16 mouse cellular contexts compared by ENCODE assay signal in the genomic region with DNA sequence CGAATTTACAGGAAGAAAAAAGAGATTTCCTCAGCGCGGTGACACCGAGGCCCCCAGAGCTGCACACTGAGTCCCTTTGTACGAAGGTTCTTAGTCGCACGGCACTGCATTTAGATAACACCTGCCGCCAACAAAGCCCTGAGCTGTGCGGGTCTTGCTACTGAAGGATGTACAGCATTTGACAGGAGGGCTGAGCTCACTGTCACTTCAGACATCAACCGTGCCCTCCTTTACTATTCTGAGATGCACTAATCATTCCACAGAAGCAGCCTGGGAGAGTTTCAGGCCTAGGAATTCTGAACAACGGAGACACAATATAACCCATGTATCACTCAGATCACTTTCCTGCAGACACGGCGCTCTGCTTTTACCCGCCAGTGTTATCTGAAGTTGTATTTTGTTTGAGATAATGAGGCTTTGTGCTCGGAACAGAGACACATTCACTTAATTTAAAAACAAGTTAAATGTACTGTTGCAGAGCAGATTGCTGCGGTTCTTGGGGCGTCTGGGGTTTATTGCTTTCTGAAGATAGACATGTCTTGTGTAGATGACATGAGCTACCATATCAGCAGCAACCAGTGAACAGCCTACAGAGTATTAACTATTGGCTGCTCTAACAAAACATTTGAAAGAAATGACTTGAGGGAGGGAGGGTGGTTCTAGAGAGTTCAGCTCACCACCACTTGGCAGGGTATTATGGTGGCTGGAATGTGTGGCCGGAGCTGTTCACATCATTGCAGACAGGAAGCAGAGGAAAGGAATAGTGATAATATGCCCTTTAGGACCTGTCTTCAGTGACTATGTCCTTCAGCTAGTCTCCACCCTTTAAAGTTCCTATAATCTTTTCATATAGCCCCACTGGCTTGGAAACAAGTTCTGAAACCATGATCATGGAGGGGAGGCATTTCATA. TPM values are rescaled to one million over a fixed set of nuclear protein-coding genes. Genes with fewer than 3 reads are reported as not detected.
DNase-seq lines count a peak whose midpoint lies in the region; ATAC-seq lines count a peak whose summit lies in the region.
"Had no signal": no experiment of that assay in that cellular context is flagged by ENCODE, and none has a peak within 500 bp of the region (broad histone marks: within the 10 kb centered on the region; RNA-seq: fewer than 3 reads in every experiment).

No protein-coding gene starts in this region.

- H3K4me3 ChIP-seq in heart, embryonic 15.5 days: no peak overlapping the region
- no peak overlapping the region for H3K4me3 ChIP-seq in forebrain, embryonic 15.5 days
- no peak overlapping the region for H3K4me3 ChIP-seq in midbrain, embryonic 15.5 days
- H3K4me3 ChIP-seq: liver, embryonic 13.5 days; myocyte had no signal

- ATAC-seq in heart, embryonic 15.5 days (replicated peaks; ENCODE audit: insufficient number of reproducible peaks, insufficient read depth, low FRiP score, low read depth): 0 out of 2 replicates have a peak, but pooled peaks have one; percentile 43
- peak; percentile 86 for ATAC-seq in forebrain, embryonic 15.5 days (replicated peaks)
- peak; percentile 89 for ATAC-seq in midbrain, embryonic 15.5 days (replicated peaks)
- ATAC-seq: CD4-positive, CD25-positive, alpha-beta regulatory T cell, adult 4 months; Patski had no signal

- no peak overlapping the region for H3K9ac ChIP-seq in heart, embryonic 15.5 days
- no peak overlapping the region; the same call in 1 of the 2 replicates for H3K9ac ChIP-seq in forebrain, embryonic 15.5 days (replicated peaks)
- no peak overlapping the region for H3K9ac ChIP-seq in midbrain, embryonic 15.5 days
- H3K9ac ChIP-seq: liver, embryonic 13.5 days had no signal

- intact Hi-C loops in left cerebral cortex, postnatal 25 days (cut with DNase I): no loop called here

- no peaks in the 10 kb centered on the region for H3K36me3 ChIP-seq in heart, embryonic 15.5 days
- H3K36me3 ChIP-seq in forebrain, embryonic 15.5 days: no peaks in the 10 kb centered on the region
- no peaks in the 10 kb centered on the region for H3K36me3 ChIP-seq in midbrain, embryonic 15.5 days (replicated peaks)
- H3K36me3 ChIP-seq: liver, embryonic 13.5 days had no signal

- H3K4me1 ChIP-seq in heart, embryonic 15.5 days (replicated peaks): peaks cover 9% of the 10 kb centered on the region
- peaks cover 11% of the 10 kb centered on the region for H3K4me1 ChIP-seq in forebrain, embryonic 15.5 days
- H3K4me1 ChIP-seq in midbrain, embryonic 15.5 days: peaks cover 11% of the 10 kb centered on the region
- H3K4me1 ChIP-seq: liver, embryonic 13.5 days had no signal

- H3K9me3 ChIP-seq in heart, embryonic 15.5 days (replicated peaks): no peaks in the 10 kb centered on the region
- H3K9me3 ChIP-seq in forebrain, embryonic 15.5 days: no peaks in the 10 kb centered on the region
- H3K9me3 ChIP-seq in midbrain, embryonic 15.5 days: no peaks in the 10 kb centered on the region
- H3K9me3 ChIP-seq: liver, embryonic 13.5 days had no signal

- H3K4me2 ChIP-seq in heart, embryonic 15.5 days: peak overlapping the region; percentile 27; the same call in 1 of the 2 replicates
- no peak overlapping the region for H3K4me2 ChIP-seq in forebrain, embryonic 15.5 days (replicated peaks)
- 0 out of 2 replicates have a peak overlapping the region, but pooled peaks have one; percentile 8 for H3K4me2 ChIP-seq in midbrain, embryonic 15.5 days
- H3K4me2 ChIP-seq: liver, embryonic 13.5 days had no signal

- no peak overlapping the region for H3K27ac ChIP-seq in heart, embryonic 15.5 days
- H3K27ac ChIP-seq in forebrain, embryonic 15.5 days (replicated peaks): peak overlapping the region; percentile 62
- H3K27ac ChIP-seq in midbrain, embryonic 15.5 days: peak overlapping the region; percentile 65
- H3K27ac ChIP-seq: liver, embryonic 13.5 days had no signal

- H3K27me3 ChIP-seq in heart, embryonic 15.5 days: no peaks in the 10 kb centered on the region
- no peaks in the 10 kb centered on the region for H3K27me3 ChIP-seq in forebrain, embryonic 15.5 days
- H3K27me3 ChIP-seq in midbrain, embryonic 15.5 days (replicated peaks): no peaks in the 10 kb centered on the region
- H3K27me3 ChIP-seq: liver, embryonic 13.5 days; Patski had no signal

- no peak for DNase-seq in heart, adult 8-10 months (ENCODE audit: low spot score)
- DNase-seq in ZHBTc4 (ENCODE audit: low read depth, low spot score): peak; percentile 6
- DNase-seq in left cerebral cortex, adult 9 months (ENCODE audit: low spot score in 2 of 2): no peak
- no peak for DNase-seq in left cerebral cortex, postnatal 25 days (ENCODE audit: low spot score in 2 of 2)
- DNase-seq: adrenal gland, postnatal 14 days; gastrocnemius, postnatal 10 days; kidney, postnatal 36 days; liver, embryonic 13.5 days; lung, postnatal 36 days; thymus, postnatal 14 days had no signal

- WGBS in heart, embryonic 15.5 days: 22% methylated on average over 18 of the region's 18 CpGs
- 40% methylated on average over 18 of the region's 18 CpGs for WGBS in forebrain, embryonic 15.5 days
- 35% methylated on average over 18 of the region's 18 CpGs for WGBS in midbrain, embryonic 15.5 days

RNA-seq across cellular contexts. Expression of a gene that starts 25.5 kb away (rescaled TPM):
- 14.6 and 15.8 TPM in 2 replicates for polyA plus RNA-seq in heart, embryonic 15.5 days (2015; fragmentation: Nextera tagmentation; extraction: Ambion mirVana)
- total RNA-seq in heart, adult 8-10 months (2022): 10 to 100 TPM in 2 of 4 experiments, 1 to 10 TPM in 2; 7.6 to 12.6 (median 9.5) TPM
- polyA plus RNA-seq in forebrain, embryonic 15.5 days (2015; fragmentation: Nextera tagmentation; extraction: Ambion mirVana): 36.6 and 39.1 TPM in 2 replicates
- polyA plus RNA-seq in midbrain, embryonic 15.5 days (2015; fragmentation: Nextera tagmentation; extraction: Ambion mirVana): 45.8 and 50.4 TPM in 2 replicates
- total RNA-seq in left cerebral cortex, postnatal 25 days (2021): 10 to 100 TPM; 20.8 to 22.6 TPM
